Mouse (Mus musculus) frontal cortex, postnatal 14 days (tissue): ENCODE results near the gene Chchd3.

ENCODE experiments used
- DNase-seq, 2 experiments: peaks; one replicate each; pipeline ENCODE4 v3.0.0; 2022; ENCODE audit warnings: low spot score in 2 of 2

Chchd3 gene

DNA sequence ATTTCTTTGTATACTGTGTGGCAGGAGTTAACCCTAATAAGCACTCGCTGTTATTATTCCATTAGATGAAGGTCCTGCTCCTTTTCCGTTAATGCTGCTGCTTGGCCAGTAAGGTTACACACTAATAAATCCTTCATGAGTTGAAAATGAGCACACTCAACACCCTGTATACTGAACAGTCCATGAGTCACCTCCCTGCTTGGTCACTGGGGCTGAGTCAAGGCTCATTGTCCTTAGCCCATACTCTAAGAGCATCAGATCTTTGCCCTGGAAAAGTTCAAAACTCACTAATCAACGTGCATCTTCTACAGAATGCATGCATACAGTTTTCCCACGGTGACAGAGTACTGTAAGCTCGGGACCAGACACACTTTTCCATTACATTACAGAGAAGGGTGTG is 124.5 kb downstream of the Chchd3 start:
- DNase-seq, result no peak

- DNase-seq, result no peak
Measured at GRCm38 (mm10) chr6:32931106-32931770, 128.8 kb downstream of the Chchd3 start.

DNA sequence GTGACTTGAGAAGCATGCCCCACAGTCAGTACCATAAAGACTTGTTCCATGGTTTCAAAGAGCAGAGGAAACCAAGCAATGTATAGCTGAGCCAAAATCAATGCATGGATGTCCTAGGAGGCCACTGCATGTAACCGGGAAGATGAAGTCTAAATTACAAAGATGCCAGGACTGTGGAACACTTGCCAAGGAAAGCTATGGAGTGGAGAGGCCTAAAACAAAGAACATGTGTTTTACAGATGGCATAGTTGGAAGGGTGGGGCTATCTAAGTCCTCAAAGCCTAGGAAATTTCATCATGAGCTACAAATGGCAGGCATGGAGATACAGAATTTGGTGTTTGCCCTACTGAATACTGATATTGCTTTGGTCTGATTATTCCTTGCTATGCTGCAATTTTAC is 137.7 kb downstream of the Chchd3 start:
- DNase-seq, result no peak

DNA sequence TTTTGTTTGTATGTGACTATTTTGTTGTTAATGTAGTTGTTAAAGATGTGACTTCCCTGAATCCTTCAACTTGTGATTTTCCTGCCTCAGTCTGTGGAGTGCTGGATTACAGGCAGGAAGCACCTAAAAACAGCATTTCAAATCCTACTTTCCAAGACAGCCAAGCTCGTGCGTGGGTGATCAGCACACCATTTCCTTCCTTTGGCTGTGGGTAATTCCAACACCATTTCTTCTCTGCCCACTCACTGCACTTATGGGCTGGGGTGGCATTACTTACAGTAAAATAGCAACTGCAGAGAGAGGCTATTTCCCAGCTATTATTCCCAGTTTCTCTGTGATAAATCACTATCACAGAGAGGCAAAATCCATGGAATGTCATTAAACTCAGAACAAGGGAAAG is 140.0 kb downstream of the Chchd3 start:
- peak in 1 of 2 experiments; percentile 40 for DNase-seq

DNA sequence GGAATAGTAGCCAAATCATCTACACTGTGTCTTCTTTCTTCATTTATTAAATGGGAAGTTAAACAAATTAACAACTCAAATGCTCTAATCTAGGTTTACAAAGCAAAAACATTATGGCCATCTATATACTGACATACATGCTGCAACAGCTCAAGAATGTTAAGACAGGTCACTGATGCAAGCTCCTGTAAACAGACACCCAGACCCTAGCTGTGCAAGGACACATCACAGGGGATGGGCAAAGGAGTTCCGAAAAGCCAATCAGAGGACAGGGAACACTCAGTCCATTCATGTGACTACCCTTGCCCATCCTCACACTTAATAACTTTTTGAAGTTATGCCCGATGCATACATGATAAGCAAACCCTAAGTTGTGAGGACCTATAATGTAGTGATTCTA is 149.4 kb downstream of the Chchd3 start:
- DNase-seq, result no peak

GRCm38 (mm10) chr6:32899061-32899460 is 161.0 kb downstream of the Chchd3 start:
- DNase-seq, result no peak

DNA sequence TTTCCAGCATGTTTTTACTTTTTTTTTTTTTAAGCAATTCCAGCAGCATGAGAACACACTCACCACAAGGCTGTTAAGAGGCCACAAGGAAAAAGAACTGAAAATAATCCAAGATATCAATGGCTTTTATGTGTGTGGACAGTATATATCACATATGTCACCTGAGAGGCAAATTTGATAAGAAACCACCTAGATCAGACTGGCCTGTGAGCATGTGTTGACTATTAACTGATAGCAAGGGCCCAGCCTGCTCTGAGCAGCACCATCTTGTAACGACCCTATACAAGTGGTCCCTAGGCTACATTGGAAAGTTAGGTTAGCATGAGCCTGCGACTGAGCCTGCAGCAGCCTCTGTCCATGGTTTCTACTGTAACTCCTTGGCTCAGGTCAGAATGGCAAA is 166.0 kb downstream of the Chchd3 start:
- no peak for DNase-seq

- no peak for DNase-seq
Measured at GRCm38 (mm10) chr6:32890726-32891125, 169.3 kb downstream of the Chchd3 start.

GRCm38 (mm10) chr6:32888894-32889529 is 171.0 kb downstream of the Chchd3 start:
- no peak for DNase-seq

DNA sequence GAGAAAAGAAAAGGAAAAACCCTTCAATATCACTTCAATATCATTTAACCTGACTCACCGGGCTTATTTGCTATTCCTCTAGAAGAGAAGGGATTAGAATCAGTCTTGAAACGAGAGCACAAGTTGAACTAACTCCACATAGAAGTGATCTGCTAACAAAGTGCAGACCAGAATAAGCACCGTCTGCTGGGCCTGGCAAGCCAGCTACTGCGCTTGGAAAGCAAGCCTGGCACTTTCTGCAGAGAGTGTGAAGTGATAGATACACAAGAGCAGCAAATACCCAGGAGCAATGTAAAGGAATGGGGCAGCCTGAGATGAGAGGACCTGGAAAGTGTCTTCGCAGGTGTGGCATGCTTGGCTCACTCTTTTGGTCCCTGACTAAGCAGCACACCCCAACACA is 181.5 kb downstream of the Chchd3 start:
- no peak for DNase-seq

DNA sequence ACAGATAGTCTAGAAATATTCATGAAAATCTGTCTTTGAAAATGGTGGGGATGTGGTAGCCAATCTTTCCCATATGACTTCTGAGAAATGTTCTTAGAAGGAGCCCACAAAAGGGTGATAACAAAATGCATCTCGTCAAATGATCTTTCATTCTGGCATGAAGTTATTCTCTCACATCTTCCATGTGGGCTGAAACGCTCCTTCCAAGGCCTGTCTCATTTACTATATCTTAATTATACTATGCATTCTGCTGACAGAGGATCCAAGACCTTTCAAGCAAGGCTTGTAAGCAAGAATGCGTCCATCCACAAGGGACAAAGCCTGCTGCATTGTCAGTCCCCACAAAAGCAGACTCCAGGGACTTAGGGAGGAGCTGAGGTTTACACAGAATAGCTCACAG is 185.9 kb downstream of the Chchd3 start:
- DNase-seq, result no peak

DNA sequence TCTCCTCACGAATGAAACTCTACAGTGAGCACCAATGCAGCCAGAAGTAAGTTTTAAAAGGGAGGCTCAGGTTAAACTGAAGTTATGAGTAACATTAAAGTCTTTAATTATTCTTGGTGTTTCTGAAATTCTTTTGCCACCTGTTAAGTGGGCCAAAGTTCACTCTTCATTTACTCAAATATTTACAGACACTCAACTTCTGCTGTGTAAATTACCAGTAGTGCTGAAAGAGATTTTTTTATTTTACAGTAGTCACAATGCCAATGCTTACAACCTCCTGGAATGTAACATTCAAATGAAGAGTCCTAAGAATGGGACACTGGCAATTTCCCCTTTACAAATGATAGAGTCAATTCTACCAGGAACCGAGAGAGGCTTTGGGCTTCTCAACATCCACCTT is 187.3 kb downstream of the Chchd3 start:
- no peak for DNase-seq

GRCm38 (mm10) chr6:32850960-32851359 is 209.1 kb downstream of the Chchd3 start:
- no peak for DNase-seq

- DNase-seq, result no peak
Measured at GRCm38 (mm10) chr6:32848974-32849373, 211.1 kb downstream of the Chchd3 start.

DNA sequence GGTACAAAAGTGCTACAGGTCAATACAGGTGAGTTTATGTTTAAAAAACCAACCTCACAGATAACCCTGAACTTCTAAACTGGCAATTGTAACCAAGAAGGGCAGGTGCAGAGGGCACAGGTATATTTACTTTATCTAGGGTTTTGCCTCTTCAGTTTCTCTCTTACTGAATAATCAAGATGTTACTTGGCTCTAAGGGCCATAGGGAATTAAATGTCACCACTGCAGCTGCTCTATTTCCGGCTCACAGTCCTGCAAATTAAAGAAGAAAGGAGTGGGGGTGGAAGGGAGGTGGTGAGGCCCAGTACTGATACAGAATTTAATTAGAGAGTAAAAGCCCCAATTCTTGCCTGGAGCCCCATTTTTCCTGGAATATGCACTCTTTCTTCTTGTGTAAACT is 214.6 kb downstream of the Chchd3 start:
- no peak for DNase-seq

GRCm38 (mm10) chr6:32837939-32838301 is 222.1 kb downstream of the Chchd3 start:
- DNase-seq, result no peak

GRCm38 (mm10) chr6:32837165-32837938 is 222.7 kb downstream of the Chchd3 start:
- DNase-seq, result peak in 1 of 2 experiments; percentile 15

GRCm38 (mm10) chr6:32823856-32824620 is 236.0 kb downstream of the Chchd3 start:
- no peak for DNase-seq

DNA sequence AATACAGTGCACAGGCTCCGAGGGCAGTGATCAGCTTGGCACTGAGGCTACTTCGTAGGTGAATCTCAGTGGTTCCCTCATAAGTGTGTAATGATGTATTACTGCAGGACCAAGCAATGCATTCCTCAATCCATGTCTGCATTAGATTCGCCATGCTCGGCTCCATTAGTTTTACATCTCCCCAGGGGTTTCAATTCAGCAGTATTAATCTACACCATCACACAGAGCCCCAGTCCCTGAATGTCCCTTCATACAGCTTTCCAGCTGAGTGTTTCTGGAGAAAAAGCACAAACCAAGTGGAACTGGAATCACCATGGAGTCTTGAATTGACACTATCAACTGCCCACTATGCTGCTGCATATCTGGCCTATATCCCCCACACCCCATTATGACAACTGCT is 241.1 kb downstream of the Chchd3 start:
- no peak for DNase-seq

DNA sequence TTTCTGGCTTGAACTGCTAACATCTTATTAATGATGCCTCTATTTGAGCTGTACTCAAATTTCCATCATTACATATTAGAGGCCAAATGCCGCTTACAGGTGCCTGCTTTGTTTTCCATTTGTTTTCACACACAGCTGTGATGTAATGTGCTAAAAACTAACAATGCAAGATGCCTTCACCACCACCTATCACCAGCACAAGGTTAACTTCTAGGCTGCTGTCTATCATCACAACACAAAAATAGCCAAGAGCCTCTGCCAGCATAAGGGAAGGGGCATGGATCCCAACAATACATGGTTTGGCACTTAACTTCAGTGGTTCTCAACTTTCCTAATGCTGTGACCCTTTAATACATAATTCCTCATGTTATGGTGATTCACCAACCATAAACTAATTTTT is 251.3 kb downstream of the Chchd3 start:
- DNase-seq, result no peak

DNA sequence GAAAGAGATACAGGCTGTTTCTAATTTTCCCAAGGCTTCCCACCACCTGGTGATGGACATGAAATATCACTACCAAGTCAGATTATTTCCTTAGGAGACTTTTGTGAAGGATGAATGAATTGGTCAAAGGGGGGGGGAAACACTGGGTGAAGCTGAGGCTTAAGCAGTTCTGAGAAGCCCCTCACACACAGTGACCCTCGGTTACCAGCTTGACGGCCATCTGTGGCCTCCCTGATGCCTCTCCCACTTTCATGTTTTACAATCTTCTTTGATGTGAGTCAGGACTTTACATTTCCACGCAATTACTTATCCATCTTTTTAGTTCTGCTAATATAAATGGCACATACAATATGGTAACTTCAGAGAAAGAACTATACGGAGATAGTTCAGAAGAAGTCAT is 252.3 kb downstream of the Chchd3 start:
- DNase-seq, result no peak

- DNase-seq, result no peak
Measured at GRCm38 (mm10) chr6:32803646-32804045, 256.4 kb downstream of the Chchd3 start.
